10 mouse cellular contexts compared by ENCODE assay signal in the genomic region with DNA sequence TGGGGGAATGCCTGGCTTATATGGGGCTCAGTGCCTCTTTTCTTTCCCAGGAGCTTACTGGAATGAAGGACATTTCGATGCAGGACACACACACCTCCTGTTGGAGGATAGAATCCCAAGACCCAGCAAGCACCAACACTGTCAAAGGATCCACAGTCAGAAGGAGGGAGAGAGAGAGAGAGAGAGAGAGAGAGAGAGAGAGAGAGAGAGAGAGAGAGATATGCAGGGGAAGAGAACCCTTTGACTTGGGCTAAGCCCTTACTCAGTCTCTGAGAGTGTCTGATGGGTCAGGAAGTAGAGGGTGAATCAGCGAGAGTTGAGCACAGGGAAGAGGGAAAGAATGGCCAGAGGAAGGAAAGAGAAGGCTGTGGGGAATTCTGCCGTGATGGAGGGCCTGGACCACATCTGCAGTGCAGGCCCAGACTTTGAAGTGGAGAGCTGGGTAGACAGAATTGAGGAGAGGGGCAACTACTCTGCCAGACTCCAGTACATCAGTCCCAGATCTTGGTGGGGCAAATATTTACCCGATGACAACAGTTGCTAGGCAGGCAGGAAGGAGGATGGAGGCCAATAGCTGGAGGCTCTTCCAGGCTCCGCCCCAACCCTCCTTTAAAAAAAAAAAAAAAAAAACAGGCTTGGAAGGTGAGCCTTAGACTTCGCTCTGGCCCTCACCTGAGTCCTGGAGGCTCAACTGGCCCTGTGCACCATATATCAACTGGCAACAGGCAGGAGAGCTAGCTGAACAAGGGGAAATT. TPM values are rescaled to one million over a fixed set of nuclear protein-coding genes. Genes with fewer than 3 reads are reported as not detected.
DNase-seq lines count a peak whose midpoint lies in the region; ATAC-seq and TF ChIP-seq lines count a peak whose summit lies in the region.
"Had no signal": no experiment of that assay in that cellular context is flagged by ENCODE, and none has a peak within 500 bp of the region (broad histone marks: within the 10 kb centered on the region; RNA-seq: fewer than 3 reads in every experiment).

No protein-coding gene starts in this region.

- intact Hi-C loops in heart, adult 2 months (cut with DNase I) = no loop called here
- intact Hi-C loops in heart, postnatal 14 days (cut with DNase I) = no loop called here
- intact Hi-C loops in left cerebral cortex, adult 2 months (cut with DNase I) = no loop called here

- no peak overlapping the region for H3K4me3 ChIP-seq in heart, adult 2 months
- no peak overlapping the region for H3K4me3 ChIP-seq in forebrain, embryonic 12.5 days (replicated peaks)
- H3K4me3 ChIP-seq in lung, postnatal 0 days (ENCODE audit: low read depth, low read length) = no peak overlapping the region
- no peak overlapping the region for H3K4me3 ChIP-seq in left cerebral cortex, adult 2 months

- H3K9ac ChIP-seq in heart, adult 2 months (ENCODE audit: low read depth, low read length) = no peak overlapping the region
- no peak overlapping the region for H3K9ac ChIP-seq in forebrain, embryonic 12.5 days
- no peak overlapping the region for H3K9ac ChIP-seq in lung, postnatal 0 days (replicated peaks; ENCODE audit: low read depth)

- TF ChIP-seq POLR2A in heart, adult 2 months (IDR thresholded peaks at IDR 0.05; ENCODE audit: insufficient read depth, low read depth, low read length) = no peak

- no peaks in the 10 kb centered on the region for H3K27me3 ChIP-seq in heart, adult 2 months (ENCODE audit: control insufficient read depth, insufficient read depth, low read length)
- peaks cover 9% of the 10 kb centered on the region; the same call in 1 of the 2 replicates for H3K27me3 ChIP-seq in forebrain, embryonic 12.5 days
- H3K27me3 ChIP-seq in lung, postnatal 0 days (replicated peaks; ENCODE audit: insufficient read depth, low read length) = no peaks in the 10 kb centered on the region

- ATAC-seq in forebrain, embryonic 12.5 days (ENCODE audit: low FRiP score) = no peak
- ATAC-seq in lung, postnatal 0 days = peak; percentile 8

- H3K9me3 ChIP-seq in forebrain, embryonic 12.5 days = no peaks in the 10 kb centered on the region
- H3K9me3 ChIP-seq in lung, postnatal 0 days (ENCODE audit: low read length) = no peaks in the 10 kb centered on the region

- H3K27ac ChIP-seq in heart, adult 2 months = peak overlapping the region; percentile 63
- H3K27ac ChIP-seq in forebrain, embryonic 12.5 days = 0 out of 2 replicates have a peak overlapping the region, but pooled peaks have one; percentile 38
- H3K27ac ChIP-seq in lung, postnatal 0 days (ENCODE audit: low read length) = peak overlapping the region; percentile 81
- no peak overlapping the region for H3K27ac ChIP-seq in left cerebral cortex, adult 2 months

- H3K4me2 ChIP-seq in forebrain, embryonic 12.5 days = no peak overlapping the region
- H3K4me2 ChIP-seq in lung, postnatal 0 days (replicated peaks; ENCODE audit: low read depth, low read length) = 0 out of 2 replicates have a peak overlapping the region, but pooled peaks have one; percentile 17

- no peaks in the 10 kb centered on the region for H3K79me2 ChIP-seq in heart, adult 2 months (replicated peaks; ENCODE audit: control insufficient read depth, insufficient read depth, low read length)

- WGBS in heart, adult 2 months = 48% methylated on average over 6 of the region's 6 CpGs
- 42% methylated on average over 6 of the region's 6 CpGs for WGBS in forebrain, embryonic 12.5 days
- WGBS in lung, postnatal 0 days = 28% methylated on average over 6 of the region's 6 CpGs

- TF ChIP-seq CTCF in heart, adult 2 months (IDR thresholded peaks at IDR 0.05) = no peak
- TF ChIP-seq CTCF in lung, postnatal 0 days (IDR thresholded peaks at IDR 0.05) = no peak
- no peak for TF ChIP-seq CTCF in left cerebral cortex, adult 2 months (IDR thresholded peaks at IDR 0.05)

- peaks cover 14% of the 10 kb centered on the region for H3K4me1 ChIP-seq in heart, adult 2 months (ENCODE audit: control insufficient read depth, insufficient read depth, low read length)
- H3K4me1 ChIP-seq in forebrain, embryonic 12.5 days = peaks cover 45% of the 10 kb centered on the region
- peaks cover 31% of the 10 kb centered on the region for H3K4me1 ChIP-seq in lung, postnatal 0 days (ENCODE audit: insufficient read depth, low read depth, low read length)

- TF ChIP-seq EP300 in heart, adult 2 months (IDR thresholded peaks at IDR 0.05; ENCODE audit: insufficient read depth, low read depth, low read length) = no peak
- 0 out of 2 replicates have a peak, but pooled peaks have one; percentile 16 for TF ChIP-seq EP300 in lung, postnatal 0 days (IDR thresholded peaks at IDR 0.05)

- no peaks in the 10 kb centered on the region for H3K36me3 ChIP-seq in heart, adult 2 months (ENCODE audit: control insufficient read depth, insufficient read depth, low read length)
- H3K36me3 ChIP-seq in forebrain, embryonic 12.5 days (replicated peaks) = no peaks in the 10 kb centered on the region
- H3K36me3 ChIP-seq in lung, postnatal 0 days (ENCODE audit: insufficient read depth, low read length) = no peaks in the 10 kb centered on the region

- peak in 1 of 2 experiments; percentile 41 for DNase-seq in heart, adult 2 months
- no peak for DNase-seq in heart, postnatal 14 days
- DNase-seq in CD4-positive helper T cell, adult 2 months (ENCODE audit: low read depth, low spot score) = peak; percentile 85
- peak; percentile 84 for DNase-seq in lung, postnatal 0 days (ENCODE audit: low spot score)
- DNase-seq in right cerebral cortex, postnatal 14 days = no peak
- no peak for DNase-seq in left cerebral cortex, adult 2 months (ENCODE audit: extremely low spot score in 1 of 2, low spot score in 2 of 2)
- DNase-seq in cerebellum, adult 8-10 months = no peak
- DNase-seq: cerebellum, postnatal 36 days; kidney, adult 11 months had no signal

RNA-seq across cellular contexts. Expression of a gene that starts 2.6 kb away (rescaled TPM):
- 100 to 1,000 TPM; 117 to 138 TPM for total RNA-seq in heart, adult 2 months (2021)
- polyA plus RNA-seq in heart, adult 2 months (2012; rRNA removed) = 67.3 and 85.2 TPM in 2 replicates
- 100 to 1,000 TPM; 128 TPM for total RNA-seq in heart, postnatal 14 days (2021)
- polyA plus RNA-seq in forebrain, embryonic 12.5 days (2016; fragmentation: Nextera tagmentation; extraction: Ambion mirVana) = 23.2 and 25.8 TPM in 2 replicates
- 185 and 216 TPM in 2 replicates for polyA plus RNA-seq in lung, postnatal 0 days (2015; fragmentation: Nextera tagmentation; extraction: Ambion mirVana)
- total RNA-seq in left cerebral cortex, adult 2 months (2021) = 10 to 100 TPM; 59.3 to 61.7 TPM

RNA-seq across cellular contexts. Expression of a gene that starts 19.9 kb away (rescaled TPM):
- total RNA-seq in heart, adult 2 months (2021) = under 1 TPM; 0.42 to 0.45 TPM
- polyA plus RNA-seq in heart, adult 2 months (2012; rRNA removed) = 0.27 and 0.59 TPM in 2 replicates
- total RNA-seq in heart, postnatal 14 days (2021) = 1 to 10 TPM in 1 of 2 experiments, under 1 TPM in 1; 0.81 to 2.0 TPM
- polyA plus RNA-seq in forebrain, embryonic 12.5 days (2016; fragmentation: Nextera tagmentation; extraction: Ambion mirVana) = 51.0 and 53.2 TPM in 2 replicates
- 2.6 and 3.4 TPM in 2 replicates for polyA plus RNA-seq in lung, postnatal 0 days (2015; fragmentation: Nextera tagmentation; extraction: Ambion mirVana)
- 1 to 10 TPM; 3.2 TPM for total RNA-seq in left cerebral cortex, adult 2 months (2021)

RNA-seq across cellular contexts. Expression of a gene that starts 35.8 kb away (rescaled TPM):
- total RNA-seq in heart, adult 2 months (2021) = not detected
- polyA plus RNA-seq in heart, adult 2 months (2012; rRNA removed) = 2.2 TPM in 1 of 2 replicates, not detected in the other
- under 1 TPM in 1 of 2 experiments, not detected in 1; 0.33 TPM for total RNA-seq in heart, postnatal 14 days (2021)
- 0.82 and 1.2 TPM in 2 replicates for polyA plus RNA-seq in forebrain, embryonic 12.5 days (2016; fragmentation: Nextera tagmentation; extraction: Ambion mirVana)
- polyA plus RNA-seq in lung, postnatal 0 days (2015; fragmentation: Nextera tagmentation; extraction: Ambion mirVana) = 61.4 and 61.8 TPM in 2 replicates
- total RNA-seq in left cerebral cortex, adult 2 months (2021) = not detected

RNA-seq across cellular contexts. Expression of a gene that starts 40.6 kb away (rescaled TPM):
- total RNA-seq in heart, adult 2 months (2021) = 100 to 1,000 TPM in 1 of 2 experiments, 10 to 100 TPM in 1; 94.3 to 104 TPM
- 118 TPM in 2 replicates for polyA plus RNA-seq in heart, adult 2 months (2012; rRNA removed)
- total RNA-seq in heart, postnatal 14 days (2021) = 10 to 100 TPM; 77.7 TPM
- polyA plus RNA-seq in forebrain, embryonic 12.5 days (2016; fragmentation: Nextera tagmentation; extraction: Ambion mirVana) = 137 and 138 TPM in 2 replicates
- 138 and 143 TPM in 2 replicates for polyA plus RNA-seq in lung, postnatal 0 days (2015; fragmentation: Nextera tagmentation; extraction: Ambion mirVana)
- total RNA-seq in left cerebral cortex, adult 2 months (2021) = 10 to 100 TPM; 98.3 to 99.1 TPM

RNA-seq across cellular contexts. Expression of a gene that starts 41.2 kb away (rescaled TPM):
- total RNA-seq in heart, adult 2 months (2021) = 10 to 100 TPM; 70.1 to 76.5 TPM
- 69.3 and 86.7 TPM in 2 replicates for polyA plus RNA-seq in heart, adult 2 months (2012; rRNA removed)
- total RNA-seq in heart, postnatal 14 days (2021) = 10 to 100 TPM; 55.4 to 60.0 TPM
- 64.1 and 64.4 TPM in 2 replicates for polyA plus RNA-seq in forebrain, embryonic 12.5 days (2016; fragmentation: Nextera tagmentation; extraction: Ambion mirVana)
- polyA plus RNA-seq in lung, postnatal 0 days (2015; fragmentation: Nextera tagmentation; extraction: Ambion mirVana) = 18.4 and 22.6 TPM in 2 replicates
- total RNA-seq in left cerebral cortex, adult 2 months (2021) = 100 to 1,000 TPM; 137 to 148 TPM

Comparison
In these comparisons a context has a peak if more than half of its experiments do, and no peak if none do; other contexts are left out.
1. DNase-seq: peak in CD4-positive helper T cell, adult 2 months (single experiment) and lung, postnatal 0 days (single experiment); none in heart, postnatal 14 days (0 of 2), right cerebral cortex, postnatal 14 days (single experiment), left cerebral cortex, adult 2 months (0 of 2) and cerebellum, adult 8-10 months (single experiment).